Mouse (Mus musculus) lung, postnatal 4 days (tissue): ENCODE measurements at regions not wholly inside any gene's neighbourhood (a gene's known extent, or its start where the extent isn't known, plus 50 kb on each side); places are given as distances from the start of the nearest gene placed in this dataset.
"Not testable (repeated sequence)": the region's sequence is repeated elsewhere in the genome, so short reads cannot be mapped to it uniquely, and the experiment has no call there.

ENCODE experiments used
- DNase-seq, 2 experiments: peaks; one replicate each; pipeline ENCODE4 v3.0.0; 2021

- peak; percentile 9 to 30 for DNase-seq
Measured at GRCm38 (mm10) chrX:15322207-15322839, 1111.4 kb downstream of the H2al1n start.

GRCm38 (mm10) chrX:15322958-15323357, 1112.0 kb downstream of the H2al1n start:
- no peak for DNase-seq

- not testable (repeated sequence) for DNase-seq
Measured at GRCm38 (mm10) chrX:15365135-15365534, 1154.2 kb downstream of the H2al1n start.
